Mouse (Mus musculus) spleen, adult 2 months (tissue): ENCODE data around the gene Gm9887. TPM values are rescaled to one million over a fixed set of nuclear protein-coding genes. Genes with fewer than 3 reads are reported as not detected.

ENCODE experiments used
- DNase-seq, 2 experiments: peaks; one replicate each; pipeline versions ENCODE4 v3.0.0 to v3.0.0-alpha.2; 2012 to 2021; ENCODE audit warnings: low spot score in 2 of 2, low read depth in 1 of 2
- H3K27ac ChIP-seq: fragments of 200-500 bp; 2 replicates; pipeline ENCODE4 v1.5.1; 2012; ENCODE audit warnings: low read length, inconsistent platforms; ENCODE audit not compliant: insufficient read depth
- H3K27me3 ChIP-seq: fragments of 200-500 bp; 2 replicates; pipeline ENCODE4 v1.6.1; 2012; ENCODE audit warnings: mild to moderate bottlenecking, moderate library complexity, low read length, inconsistent platforms; ENCODE audit not compliant: control insufficient read depth, insufficient read depth
- H3K36me3 ChIP-seq: fragments of 200-500 bp; 2 replicates; pipeline ENCODE4 v1.6.1; 2012; ENCODE audit warnings: mild to moderate bottlenecking, low read length, inconsistent platforms; ENCODE audit not compliant: control insufficient read depth, insufficient read depth
- H3K4me1 ChIP-seq: fragments of 200-500 bp; 2 replicates; pipeline ENCODE4 v1.6.1; 2011; ENCODE audit warnings: inconsistent platforms; ENCODE audit not compliant: control insufficient read depth, insufficient read depth, insufficient read length
- H3K4me3 ChIP-seq: fragments of 200-500 bp; 2 replicates; pipeline ENCODE4 v1.5.1; 2011; ENCODE audit warnings: mild to moderate bottlenecking, inconsistent platforms; ENCODE audit not compliant: insufficient read depth, insufficient read length; ENCODE audit errors: extremely low read depth
- CTCF ChIP-seq: fragments of 200-500 bp; IDR thresholded peaks from 2 replicates; pipeline ENCODE4 v1.5.1; 2011; ENCODE audit warnings: mild to moderate bottlenecking, inconsistent platforms; ENCODE audit not compliant: insufficient read depth, insufficient read length, insufficient replicate concordance; ENCODE audit errors: extremely low read depth
- POLR2A ChIP-seq: fragments of 200-500 bp; IDR thresholded peaks from 2 replicates; pipeline ENCODE4 v1.6.1; 2011; ENCODE audit warnings: low read depth, low read length, inconsistent platforms
- WGBS: fragments of 180-500 bp; shearing (Covaris S2); methylation state at CpG from one replicate; pipeline ENCODE4 v1.1.7; 2018; 5-methylcytosine and 5-hydroxymethylcytosine counted together
- polyA plus RNA-seq: library from polyadenylated mRNA; depleted of rRNA; stranded (reverse); fragments of >200 nt; gene quantifications from 2 replicates; pipeline ENCODE4 v1.2.3, GENCODE M21; 2012

The Gm9887 gene
- polyA plus RNA-seq, 1 experiment, result 3.0 TPM

DNA sequence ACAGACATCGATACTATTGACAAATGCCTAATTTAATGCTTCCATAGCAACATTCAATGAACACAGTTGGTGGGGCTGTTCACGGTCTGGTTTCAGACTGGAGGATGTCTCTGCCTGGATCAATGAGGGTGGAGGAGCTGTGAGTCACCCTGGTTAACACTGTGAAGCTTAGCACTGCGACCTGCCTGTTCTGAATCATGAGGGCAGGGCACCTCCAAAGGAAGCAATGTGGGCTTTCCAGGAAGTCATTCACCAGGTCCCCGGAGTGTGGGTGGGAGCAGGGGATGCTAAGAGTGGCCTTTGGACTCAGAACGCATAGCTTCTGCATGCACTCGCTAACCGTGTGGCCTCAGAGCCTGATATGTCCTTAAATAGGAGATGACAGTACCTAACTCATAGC lies 44.5 kb upstream of the Gm9887 start:
- H3K36me3 ChIP-seq, result no peaks in the 10 kb centered on the region
- no peak overlapping the region for H3K4me3 ChIP-seq
- TF ChIP-seq POLR2A (no peak), CTCF (no peak)
- H3K27me3 ChIP-seq, result no peaks in the 10 kb centered on the region
- H3K27ac ChIP-seq, result no peak overlapping the region
- WGBS, result 38% methylated on average over 7 of the region's 7 CpGs
- no peak for DNase-seq
- H3K4me1 ChIP-seq, result peaks cover 52% of the 10 kb centered on the region; the same call in 1 of the 2 replicates

DNA sequence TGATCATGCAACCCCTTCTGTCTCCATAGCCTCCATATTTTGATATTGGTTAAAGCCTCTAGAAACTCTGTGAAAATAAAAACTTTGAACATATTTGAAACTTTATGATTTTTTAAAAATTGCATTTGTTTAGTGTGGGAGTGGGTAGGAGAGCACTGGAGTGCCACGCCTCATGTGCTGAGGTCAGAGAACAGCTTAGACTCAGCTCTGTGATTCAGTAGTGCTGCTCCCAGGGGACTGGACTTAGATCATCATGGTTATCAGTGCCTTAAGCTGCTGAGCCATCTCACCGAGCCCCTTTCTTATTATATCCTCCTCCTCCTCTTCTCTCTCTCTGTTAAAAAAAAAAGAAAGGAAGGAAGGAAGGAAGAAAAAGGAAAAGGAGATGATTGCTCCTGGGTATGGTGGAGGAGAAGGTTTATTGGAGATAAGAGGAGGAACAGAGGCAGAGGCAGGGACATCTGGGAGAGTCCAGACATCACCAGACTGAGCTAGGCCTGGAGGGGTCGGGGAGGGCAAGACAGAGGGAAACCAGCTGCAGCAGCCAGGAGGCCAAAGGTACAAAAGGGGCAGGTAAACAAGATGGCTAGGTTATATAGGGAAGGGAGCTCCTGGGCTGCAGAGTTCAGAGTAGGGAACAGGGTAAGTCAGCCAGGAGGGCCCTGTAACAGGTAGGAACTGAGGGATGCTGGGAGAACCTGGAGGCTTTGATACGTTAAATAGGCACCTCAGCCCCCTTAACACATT lies 42.7 kb upstream of the Gm9887 start:
- 67% methylated on average over 4 of the region's 4 CpGs for WGBS
- peak in 1 of 2 experiments; percentile 45 for DNase-seq

GRCm38 (mm10) chr12:69413303-69413702 lies 41.0 kb upstream of the Gm9887 start:
- H3K27ac ChIP-seq, result peak overlapping the region; percentile 78; the same call in 1 of the 2 replicates
- TF ChIP-seq POLR2A (no peak), CTCF (no peak)
- H3K27me3 ChIP-seq, result no peaks in the 10 kb centered on the region
- no peaks in the 10 kb centered on the region for H3K36me3 ChIP-seq
- H3K4me3 ChIP-seq, result no peak overlapping the region
- WGBS, result 1% methylated on average over 3 of the region's 3 CpGs
- DNase-seq, result no peak
- peaks cover 34% of the 10 kb centered on the region; the same call in 1 of the 2 replicates for H3K4me1 ChIP-seq

More for the DNA sequence above, 42.7 kb upstream of the Gm9887 start:
- H3K4me3 ChIP-seq, result no peak overlapping the region
- H3K4me1 ChIP-seq, result peaks cover 45% of the 10 kb centered on the region; the same call in 1 of the 2 replicates
- H3K27ac ChIP-seq, result no peak overlapping the region
- TF ChIP-seq POLR2A, result no peak
- no peak for TF ChIP-seq CTCF
- no peaks in the 10 kb centered on the region for H3K27me3 ChIP-seq
- H3K36me3 ChIP-seq, result no peaks in the 10 kb centered on the region

DNA sequence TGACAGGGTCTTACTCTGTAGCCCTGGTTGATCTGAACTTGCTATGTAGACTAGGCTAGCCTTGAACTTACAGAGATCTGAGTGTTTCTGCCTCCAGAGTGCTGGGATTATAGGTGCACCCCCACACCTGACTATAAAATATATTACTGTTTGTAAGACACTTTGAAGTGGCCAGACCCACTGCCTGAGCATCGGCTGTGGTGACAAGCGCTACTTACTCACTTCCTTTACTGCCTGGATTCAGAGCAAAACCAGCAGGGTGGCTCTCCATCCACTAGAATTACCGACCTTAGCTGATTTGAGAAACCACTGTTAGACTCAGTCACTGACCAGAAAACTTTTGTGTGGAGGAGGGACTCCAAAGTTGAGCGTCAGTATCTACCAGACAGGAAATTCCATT lies 39.7 kb upstream of the Gm9887 start:
- peak overlapping the region; percentile 35 for H3K27ac ChIP-seq

GRCm38 (mm10) chr12:69410767-69411166 lies 38.5 kb upstream of the Gm9887 start:
- H3K27ac ChIP-seq, result no peak overlapping the region
- TF ChIP-seq POLR2A, result no peak
- no peak for TF ChIP-seq CTCF
- H3K4me3 ChIP-seq, result no peak overlapping the region
- no peaks in the 10 kb centered on the region for H3K27me3 ChIP-seq
- no peaks in the 10 kb centered on the region for H3K36me3 ChIP-seq
- WGBS, result 67% methylated on average over 5 of the region's 5 CpGs
- no peak for DNase-seq
- H3K4me1 ChIP-seq, result peaks cover 21% of the 10 kb centered on the region; the same call in 1 of the 2 replicates

More for the DNA sequence above, 39.7 kb upstream of the Gm9887 start:
- TF ChIP-seq POLR2A (no peak), CTCF (no peak)
- no peak overlapping the region for H3K4me3 ChIP-seq
- no peaks in the 10 kb centered on the region for H3K27me3 ChIP-seq
- no peaks in the 10 kb centered on the region for H3K36me3 ChIP-seq
- WGBS, result 22% methylated on average over 4 of the region's 4 CpGs
- DNase-seq, result no peak
- peaks cover 27% of the 10 kb centered on the region; the same call in 1 of the 2 replicates for H3K4me1 ChIP-seq

DNA sequence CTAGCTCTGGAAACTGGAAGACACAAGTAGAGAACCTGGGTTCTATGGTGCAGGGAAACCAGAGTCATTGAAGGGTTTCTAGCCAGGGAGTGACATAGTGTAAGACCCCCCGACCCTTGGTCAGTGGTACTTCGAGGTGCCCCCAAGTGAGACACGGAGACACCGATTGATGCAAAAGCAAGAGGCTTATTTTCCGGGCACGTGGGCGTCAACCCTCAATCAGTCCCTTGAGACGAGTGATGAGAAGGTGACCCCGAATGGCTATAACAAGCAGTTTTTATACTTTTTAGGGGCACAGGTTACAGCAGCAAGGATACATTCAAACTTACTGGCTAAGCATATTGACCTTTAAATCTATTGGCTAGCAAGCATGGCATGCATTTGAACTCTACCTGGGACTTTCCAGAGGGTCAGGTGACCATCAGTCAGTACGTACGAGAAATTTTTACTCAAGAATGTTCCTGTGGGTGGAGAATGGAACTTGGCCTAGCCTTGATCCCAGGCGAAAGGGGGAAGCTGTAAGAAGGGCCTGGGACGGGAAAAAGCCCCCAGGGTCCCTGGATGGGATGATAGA lies 30.4 kb upstream of the Gm9887 start:
- H3K27me3 ChIP-seq, result no peaks in the 10 kb centered on the region
- no peak overlapping the region for H3K27ac ChIP-seq
- TF ChIP-seq CTCF (no peak), POLR2A (no peak)
- no peaks in the 10 kb centered on the region; the same call in 1 of the 2 replicates for H3K4me1 ChIP-seq
- H3K36me3 ChIP-seq, result no peaks in the 10 kb centered on the region
- DNase-seq, result no peak
- 83% methylated on average over 13 of the region's 13 CpGs for WGBS
- no peak overlapping the region for H3K4me3 ChIP-seq

- Histone ChIP-seq H3K27ac (no peak overlapping the region), H3K27me3 (no peaks in the 10 kb centered on the region), H3K36me3 (no peaks in the 10 kb centered on the region), H3K4me1 (no peaks in the 10 kb centered on the region; the same call in 1 of the 2 replicates), H3K4me3 (no peak overlapping the region)
- no peak for TF ChIP-seq POLR2A
- TF ChIP-seq CTCF, result no peak
- 87% methylated on average over 9 of the region's 9 CpGs for WGBS
- no peak for DNase-seq
Measured at GRCm38 (mm10) chr12:69402100-69402499, 29.8 kb upstream of the Gm9887 start.
